Mouse (Mus musculus): ENCODE results near the gene Ssc4d. TPM values are rescaled to one million over a fixed set of nuclear protein-coding genes. Genes with fewer than 3 reads are reported as not detected.

Ssc4d gene
- polyA plus RNA-seq, 1 experiment from 2014 or later = 0.45 TPM

DNA sequence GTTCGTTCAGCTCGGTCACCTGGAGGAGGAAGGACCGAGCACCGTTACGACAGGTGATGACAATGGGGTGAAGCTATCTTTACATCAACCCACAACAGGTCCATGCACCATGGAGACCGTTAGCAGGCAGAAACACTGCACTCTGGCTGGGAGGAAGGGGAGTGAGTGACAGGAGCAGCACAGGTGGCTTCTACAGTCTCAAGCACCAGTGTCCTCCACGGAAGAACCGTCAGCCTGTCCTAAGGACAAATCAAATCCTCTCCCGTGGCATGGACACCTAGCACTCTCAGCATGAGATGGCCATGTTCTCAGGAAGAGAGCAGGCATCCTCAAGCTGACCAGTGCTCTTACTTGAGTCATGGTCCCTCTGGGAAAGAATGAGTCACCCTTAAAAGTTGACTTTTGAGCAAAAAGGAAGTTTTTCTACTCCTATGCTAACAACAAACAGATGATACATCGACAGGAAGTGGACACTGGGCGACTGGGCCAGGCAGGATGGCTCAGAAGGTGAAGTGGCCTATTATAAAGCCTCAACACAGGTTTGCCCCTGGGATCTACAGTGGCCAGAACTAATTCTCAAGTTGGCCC, 62.6 kb downstream of the Ssc4d start:
- Histone ChIP-seq H3K4me1 (ENCODE audit: control insufficient read depth, insufficient read depth, low read length) (peaks cover 46% of the 10 kb centered on the region), H3K27me3 (ENCODE audit: control insufficient read depth, insufficient read depth, low read length) (no peaks in the 10 kb centered on the region), H3K9ac (ENCODE audit: low read length) (no peak overlapping the region), H3K4me3 (ENCODE audit: low read length) (no peak overlapping the region), H3K4me2 (ENCODE audit: low read depth, low read length) (no peak overlapping the region), H3K36me3 (ENCODE audit: control insufficient read depth, insufficient read depth) (peaks cover 26% of the 10 kb centered on the region), H3K9me3 (replicated peaks; ENCODE audit: control insufficient read depth, low read length) (no peaks in the 10 kb centered on the region), H3K27ac (ENCODE audit: low read length) (no peak overlapping the region)
- no peak for ATAC-seq (replicated peaks; ENCODE audit: extremely low read depth, insufficient read depth, low FRiP score)
- 79% methylated on average over 11 of the region's 11 CpGs for WGBS

GRCm38 (mm10) chr5:135910813-135911212, 63.5 kb downstream of the Ssc4d start:
- no peak overlapping the region for H3K4me2 ChIP-seq (ENCODE audit: low read depth, low read length)
- WGBS = 88% methylated on average over 25 of the region's 25 CpGs
- H3K9me3 ChIP-seq (replicated peaks; ENCODE audit: control insufficient read depth, low read length) = no peaks in the 10 kb centered on the region
- ATAC-seq (replicated peaks; ENCODE audit: extremely low read depth, insufficient read depth, low FRiP score) = no peak
- no peak overlapping the region for H3K27ac ChIP-seq (ENCODE audit: low read length)
- H3K4me3 ChIP-seq (ENCODE audit: low read length) = no peak overlapping the region
- H3K36me3 ChIP-seq (ENCODE audit: control insufficient read depth, insufficient read depth) = peaks cover 26% of the 10 kb centered on the region
- no peak overlapping the region for H3K9ac ChIP-seq (ENCODE audit: low read length)
- H3K4me1 ChIP-seq (ENCODE audit: control insufficient read depth, insufficient read depth, low read length) = peaks cover 45% of the 10 kb centered on the region
- H3K27me3 ChIP-seq (ENCODE audit: control insufficient read depth, insufficient read depth, low read length) = no peaks in the 10 kb centered on the region

Other genes with a start within 250 kb of the Ssc4d start
- 36.3 and 37.4 TPM in 2 replicates for gene Tmem120a, start 230.1 kb downstream of the Ssc4d start, polyA plus RNA-seq (2015; fragmentation: Nextera tagmentation; extraction: Ambion mirVana)
- 0.15 and 0.56 TPM in 2 replicates for gene Styxl1, start 196.1 kb downstream of the Ssc4d start, polyA plus RNA-seq (2015; fragmentation: Nextera tagmentation; extraction: Ambion mirVana)
- 1,315 and 1,333 TPM in 2 replicates for gene Mdh2, start 196.1 kb downstream of the Ssc4d start, polyA plus RNA-seq (2015; fragmentation: Nextera tagmentation; extraction: Ambion mirVana)
- 0.07 and 0.09 TPM in 2 replicates for gene Srrm3, start 167.6 kb downstream of the Ssc4d start, polyA plus RNA-seq (2015; fragmentation: Nextera tagmentation; extraction: Ambion mirVana)
- gene Hspb1, start 86.6 kb downstream of the Ssc4d start, polyA plus RNA-seq (2015; fragmentation: Nextera tagmentation; extraction: Ambion mirVana) = 794 and 965 TPM in 2 replicates
- 167 and 202 TPM in 2 replicates for gene Ywhag, start 39.9 kb downstream of the Ssc4d start, polyA plus RNA-seq (2015; fragmentation: Nextera tagmentation; extraction: Ambion mirVana)
- not detected in 2 replicates for gene Zp3, start 5.6 kb upstream of the Ssc4d start, polyA plus RNA-seq (2015; fragmentation: Nextera tagmentation; extraction: Ambion mirVana)
- 21.8 and 22.5 TPM in 2 replicates for gene Dtx2, start 20.3 kb upstream of the Ssc4d start, polyA plus RNA-seq (2015; fragmentation: Nextera tagmentation; extraction: Ambion mirVana)
- gene Upk3b, start 64.0 kb upstream of the Ssc4d start, polyA plus RNA-seq (2015; fragmentation: Nextera tagmentation; extraction: Ambion mirVana) = 26.7 and 28.7 TPM in 2 replicates
- 1.2 and 2.6 TPM in 2 replicates for gene Upk3bl, start 80.0 kb upstream of the Ssc4d start, polyA plus RNA-seq (2015; fragmentation: Nextera tagmentation; extraction: Ambion mirVana)
- gene Rasa4, start 109.4 kb upstream of the Ssc4d start, polyA plus RNA-seq (2015; fragmentation: Nextera tagmentation; extraction: Ambion mirVana) = 2.0 and 2.3 TPM in 2 replicates
- 139 and 151 TPM in 2 replicates for gene Polr2j, start 142.1 kb upstream of the Ssc4d start, polyA plus RNA-seq (2015; fragmentation: Nextera tagmentation; extraction: Ambion mirVana)
- gene Lrwd1, start 161.5 kb upstream of the Ssc4d start, polyA plus RNA-seq (2015; fragmentation: Nextera tagmentation; extraction: Ambion mirVana) = 21.7 and 23.6 TPM in 2 replicates
- gene Alkbh4, start 161.6 kb upstream of the Ssc4d start, polyA plus RNA-seq (2015; fragmentation: Nextera tagmentation; extraction: Ambion mirVana) = 12.5 and 13.0 TPM in 2 replicates
- gene Orai2, start 196.2 kb upstream of the Ssc4d start, polyA plus RNA-seq (2015; fragmentation: Nextera tagmentation; extraction: Ambion mirVana) = 3.6 and 4.3 TPM in 2 replicates
- gene Prkrip1, start 224.4 kb upstream of the Ssc4d start, polyA plus RNA-seq (2015; fragmentation: Nextera tagmentation; extraction: Ambion mirVana) = 34.4 and 37.7 TPM in 2 replicates

All from heart, embryonic 16.5 days (tissue).